Mouse (Mus musculus) olfactory bulb, adult 2 months (tissue): ENCODE measurements around the gene 6030452D12Rik.

ENCODE experiments used
- CTCF ChIP-seq: fragments of 200-500 bp; IDR thresholded peaks from 2 replicates; pipeline ENCODE4 v1.5.1; 2012; ENCODE audit warnings: low read depth, mild to moderate bottlenecking, low read length, moderate library complexity; ENCODE audit not compliant: insufficient read depth
- POLR2A ChIP-seq: fragments of 200-500 bp; IDR thresholded peaks from 2 replicates; pipeline ENCODE4 v1.6.1; 2012; ENCODE audit warnings: mild to moderate bottlenecking, low read depth, low read length, moderate library complexity; ENCODE audit not compliant: insufficient read depth

DNA sequence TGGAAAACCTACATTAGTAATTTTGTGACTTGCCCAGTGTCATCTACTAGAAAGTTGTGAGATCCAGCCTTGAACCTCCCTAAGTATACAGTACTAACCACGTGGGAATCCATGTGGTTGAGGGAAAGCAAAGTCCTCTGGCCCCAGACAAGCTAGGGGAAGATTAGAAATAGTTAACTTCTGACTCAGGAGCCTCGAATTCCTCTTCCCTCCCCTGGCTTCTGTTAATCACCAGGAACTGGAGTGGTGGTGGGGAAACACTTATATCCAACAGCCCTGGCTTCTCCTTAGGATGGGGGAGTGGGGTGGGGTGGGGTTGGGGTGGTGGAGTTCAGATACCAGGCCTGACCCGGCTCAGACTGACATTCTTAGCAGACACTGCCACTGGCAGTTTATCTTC is 18.4 kb downstream of the 6030452D12Rik start:
- TF ChIP-seq CTCF (no peak), POLR2A (no peak)
